Mouse (Mus musculus): ENCODE results near the gene Ubxn7.

- TF ChIP-seq CTCF (IDR thresholded peaks at IDR 0.05; ENCODE audit: insufficient read depth, low read depth, low read length) (no peak), POLR2A (IDR thresholded peaks at IDR 0.05; ENCODE audit: insufficient read depth, low read depth, low read length) (no peak)
Observed at GRCm38 (mm10) chr16:32417457-32417856, 85.4 kb downstream of the Ubxn7 start.
